Mouse (Mus musculus) cerebellum, adult 9-11 months (tissue): ENCODE data around the gene Gm21293.
"Not testable (repeated sequence)": the region's sequence is repeated elsewhere in the genome, so short reads cannot be mapped to it uniquely, and the experiment has no call there.

Experiments used
- DNase-seq: peaks from one replicate; pipeline ENCODE4 v3.0.0; 2022

The Gm21293 gene

GRCm38 (mm10) chr10:104142687-104143086 is at the start of gene Gm21293:
TSS of gene Gm21293 (plus strand) at chr10:104142987.
- not testable (repeated sequence) for DNase-seq

GRCm38 (mm10) chr10:104110044-104110443 is 32.7 kb upstream of the Gm21293 start:
- DNase-seq, result no peak

- no peak for DNase-seq
Observed at GRCm38 (mm10) chr10:104118312-104118711, 24.5 kb upstream of the Gm21293 start.

GRCm38 (mm10) chr10:104151197-104151596 is 8.4 kb downstream of the Gm21293 start, which contains the start of gene Gm6763:
TSS of gene Gm6763 (plus strand) at chr10:104151497.
- not testable (repeated sequence) for DNase-seq

GRCm38 (mm10) chr10:104159706-104160105 is 16.9 kb downstream of the Gm21293 start, which contains the start of gene Gm8764:
TSS of gene Gm8764 (plus strand) at chr10:104160006.
- not testable (repeated sequence) for DNase-seq

GRCm38 (mm10) chr10:104168215-104168614 is 25.4 kb downstream of the Gm21293 start, which contains the start of gene Gm21304:
TSS of gene Gm21304 (plus strand) at chr10:104168515.
- DNase-seq, result not testable (repeated sequence)

GRCm38 (mm10) chr10:104176724-104177123 is 33.9 kb downstream of the Gm21293 start, which contains the start of gene Gm21312:
TSS of gene Gm21312 (plus strand) at chr10:104177024.
- DNase-seq, result not testable (repeated sequence)

- not testable (repeated sequence) for DNase-seq
Observed at GRCm38 (mm10) chr10:104185233-104185632, 42.4 kb downstream of the Gm21293 start, which contains the start of gene Gm20765. TSS of gene Gm20765 (plus strand) at chr10:104185533.

- not testable (repeated sequence) for DNase-seq
Observed at GRCm38 (mm10) chr10:104193742-104194141, 51.0 kb downstream of the Gm21293 start, which contains the start of gene Gm4340. TSS of gene Gm4340 (plus strand) at chr10:104194042.
